Comparison of ENCODE assay signal across 22 mouse cellular contexts in the genomic region with DNA sequence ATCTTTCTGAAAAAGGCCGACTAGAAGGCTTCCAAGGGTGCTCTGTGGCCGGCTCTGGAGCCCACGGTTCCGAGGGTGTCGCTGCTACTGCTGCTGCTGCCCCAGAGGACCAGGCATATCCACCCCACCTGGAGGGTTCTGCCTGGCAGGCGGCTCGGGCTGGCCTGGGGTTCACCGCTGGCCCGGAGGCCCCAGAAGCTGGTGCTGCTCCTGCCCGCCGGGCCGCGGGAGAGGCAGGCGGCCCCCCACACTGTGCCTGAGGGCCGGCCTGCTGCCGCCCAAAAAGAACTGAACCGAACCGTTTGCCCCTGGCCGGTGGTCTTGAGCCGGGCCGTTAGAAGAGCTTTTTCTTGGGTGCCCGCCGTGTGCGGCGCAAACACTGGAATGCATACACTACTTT. TPM values are rescaled to one million over a fixed set of nuclear protein-coding genes. Genes with fewer than 3 reads are reported as not detected.
DNase-seq lines count a peak whose midpoint lies in the region; ATAC-seq and TF ChIP-seq lines count a peak whose summit lies in the region.
"Had no signal": no experiment of that assay in that cellular context is flagged by ENCODE, and none has a peak within 500 bp of the region (broad histone marks: within the 10 kb centered on the region; RNA-seq: fewer than 3 reads in every experiment).

No protein-coding gene starts in this region.

- H3K4me3 ChIP-seq in E14TG2a.4 (replicated peaks; ENCODE audit: low read length) (peak overlapping the region; percentile 74), ES-Bruce4 (ENCODE audit: low read depth, low read length) (peak overlapping the region; percentile 2; the same call in 1 of the 2 replicates)
- no peak overlapping the region for H3K4me3 ChIP-seq in layer of hippocampus, adult 2 months
- H3K4me3 ChIP-seq: embryonic facial prominence, embryonic 13.5 days; embryonic facial prominence, embryonic 15.5 days; erythroblast, embryonic 14.5 days; forebrain, embryonic 10.5 days; forebrain, embryonic 12.5 days; forebrain, embryonic 15.5 days had no signal

- H3K4me1 ChIP-seq in E14TG2a.4 (replicated peaks; ENCODE audit: low read depth, low read length) (peaks cover 83% of the 10 kb centered on the region), ES-Bruce4 (ENCODE audit: control insufficient read depth, insufficient read depth, low read length) (peaks cover 6% of the 10 kb centered on the region)

- no peak for ATAC-seq in granulocyte monocyte progenitor cell, adult 5-6 weeks (replicated peaks; ENCODE audit: poor library complexity, severe bottlenecking)
- ATAC-seq: forebrain, embryonic 15.5 days; forebrain, postnatal 0 days; Patski had no signal

- TF ChIP-seq POLR2A in ES-Bruce4 (IDR thresholded peaks at IDR 0.05; ENCODE audit: insufficient read depth, low read length): no peak

- H3K36me3 ChIP-seq in E14TG2a.4 (ENCODE audit: insufficient read depth, low read length): peaks cover 45% of the 10 kb centered on the region
- H3K36me3 ChIP-seq in ES-Bruce4 (ENCODE audit: control insufficient read depth, insufficient read depth, low read length, poor library complexity, severe bottlenecking): no peaks in the 10 kb centered on the region

- no peak for TF ChIP-seq CTCF in E14TG2a.4 (conservative IDR thresholded peaks at IDR 0.05; ENCODE audit: low read length)
- no peak for TF ChIP-seq CTCF in ES-Bruce4 (IDR thresholded peaks at IDR 0.05; ENCODE audit: low read depth, low read length)
- TF ChIP-seq CTCF in layer of hippocampus, adult 2 months (conservative IDR thresholded peaks at IDR 0.05): no peak

- H3K27ac ChIP-seq in ES-Bruce4 (ENCODE audit: insufficient read depth, low read length): no peak overlapping the region
- H3K27ac ChIP-seq in layer of hippocampus, adult 2 months: no peak overlapping the region
- H3K27ac ChIP-seq: embryonic facial prominence, embryonic 13.5 days; embryonic facial prominence, embryonic 15.5 days; forebrain, embryonic 10.5 days; forebrain, embryonic 12.5 days; forebrain, embryonic 15.5 days had no signal

- peak overlapping the region; percentile 43; the same call in 1 of the 2 replicates for H3K9ac ChIP-seq in ES-Bruce4 (ENCODE audit: low read depth, poor library complexity, severe bottlenecking)
- H3K9ac ChIP-seq: embryonic facial prominence, embryonic 13.5 days; embryonic facial prominence, embryonic 15.5 days; forebrain, embryonic 12.5 days; forebrain, embryonic 15.5 days; forebrain, postnatal 0 days had no signal

- DNase-seq in cerebellum, adult 11 months: peak; percentile 20
- DNase-seq in cerebellum, postnatal 25 days: no peak
- peak; percentile 12 for DNase-seq in ZHBTc4 (ENCODE audit: low read depth, low spot score)
- DNase-seq in layer of hippocampus, adult 2 months (ENCODE audit: low spot score in 2 of 2): no peak
- DNase-seq in liver: no peak
- DNase-seq: adrenal gland, adult 8-10 months; adrenal gland, postnatal 25 days; cerebellum, adult 11-12 months; cerebellum, postnatal 36 days; embryo, embryonic 11 days; forebrain, postnatal 0 days had no signal

- no peak for TF ChIP-seq EP300 in ES-Bruce4 (IDR thresholded peaks at IDR 0.05; ENCODE audit: insufficient read depth, low read depth, low read length)

- H3K27me3 ChIP-seq in E14TG2a.4 (ENCODE audit: insufficient read depth, low read length) (peaks cover 89% of the 10 kb centered on the region), ES-Bruce4 (ENCODE audit: control insufficient read depth, insufficient read depth, low read length, poor library complexity, severe bottlenecking) (no peaks in the 10 kb centered on the region)
- H3K27me3 ChIP-seq: forebrain, embryonic 15.5 days; Patski had no signal

- H3K9me3 ChIP-seq in E14TG2a.4 (ENCODE audit: low read length) (no peaks in the 10 kb centered on the region), ES-Bruce4 (replicated peaks; ENCODE audit: control insufficient read depth, insufficient read depth, low read length, poor library complexity, severe bottlenecking) (no peaks in the 10 kb centered on the region)
- H3K9me3 ChIP-seq: embryonic facial prominence, embryonic 13.5 days; embryonic facial prominence, embryonic 15.5 days; forebrain, embryonic 10.5 days; forebrain, embryonic 12.5 days; forebrain, embryonic 15.5 days; G1E had no signal

RNA-seq across cellular contexts. Expression of gene Ltc4s, which starts 3.8 kb away (rescaled TPM):
- polyA plus RNA-seq in ES-Bruce4 (2011; ENCODE audit: insufficient read depth, insufficient read length, low read depth, missing spikeins): 2.7 and 3.1 TPM in 2 replicates
- 1.6 TPM in 1 of 2 replicates, not detected in the other for total RNA-seq in granulocyte monocyte progenitor cell, adult 5-6 weeks (2014; fragmentation: Nextera tagmentation)
- not detected in 2 replicates for total RNA-seq in granulocyte monocyte progenitor cell, adult 5-6 weeks (2017)
- 1 to 10 TPM; 6.8 to 9.3 TPM for total RNA-seq in layer of hippocampus, adult 2 months (2021)
- total RNA-seq: G1E had no signal
- polyA plus RNA-seq: erythroblast, embryonic 14.5 days; G1E; Patski had no signal

RNA-seq across cellular contexts. Expression of gene Mgat4b, which starts 23.9 kb away (rescaled TPM):
- 30.8 and 37.0 TPM in 2 replicates for polyA plus RNA-seq in ES-Bruce4 (2011; ENCODE audit: insufficient read depth, insufficient read length, low read depth, missing spikeins)
- 22.7 and 23.9 TPM in 2 replicates for total RNA-seq in granulocyte monocyte progenitor cell, adult 5-6 weeks (2014; fragmentation: Nextera tagmentation)
- total RNA-seq in granulocyte monocyte progenitor cell, adult 5-6 weeks (2017): 11.5 and 14.6 TPM in 2 replicates
- 10 to 100 TPM; 91.2 to 93.0 TPM for total RNA-seq in layer of hippocampus, adult 2 months (2021)

RNA-seq across cellular contexts. Expression of gene Sqstm1, which starts 24.0 kb away (rescaled TPM):
- 208 and 259 TPM in 2 replicates for polyA plus RNA-seq in ES-Bruce4 (2011; ENCODE audit: insufficient read depth, insufficient read length, low read depth, missing spikeins)
- total RNA-seq in granulocyte monocyte progenitor cell, adult 5-6 weeks (2014; fragmentation: Nextera tagmentation): 89.7 and 92.6 TPM in 2 replicates
- total RNA-seq in granulocyte monocyte progenitor cell, adult 5-6 weeks (2017): 131 and 165 TPM in 2 replicates
- total RNA-seq in layer of hippocampus, adult 2 months (2021): 100 to 1,000 TPM; 444 to 465 TPM

RNA-seq across cellular contexts. Expression of gene Maml1, which starts 57.5 kb away (rescaled TPM):
- polyA plus RNA-seq in ES-Bruce4 (2011; ENCODE audit: insufficient read depth, insufficient read length, low read depth, missing spikeins): 13.7 and 14.1 TPM in 2 replicates
- 11.7 and 13.4 TPM in 2 replicates for total RNA-seq in granulocyte monocyte progenitor cell, adult 5-6 weeks (2014; fragmentation: Nextera tagmentation)
- 3.9 and 4.6 TPM in 2 replicates for total RNA-seq in granulocyte monocyte progenitor cell, adult 5-6 weeks (2017)
- 10 to 100 TPM; 10.1 to 10.8 TPM for total RNA-seq in layer of hippocampus, adult 2 months (2021)

Comparison
In these comparisons a context has a peak if more than half of its experiments do, and no peak if none do; other contexts are left out.
1. DNase-seq: peak in cerebellum, adult 11 months (single experiment) and ZHBTc4 (single experiment); none in cerebellum, postnatal 25 days (0 of 2), layer of hippocampus, adult 2 months (0 of 2) and liver (single experiment).